Mouse (Mus musculus): Measurements from ENCODE around the gene Nrcam.

Gene Nrcam

DNA sequence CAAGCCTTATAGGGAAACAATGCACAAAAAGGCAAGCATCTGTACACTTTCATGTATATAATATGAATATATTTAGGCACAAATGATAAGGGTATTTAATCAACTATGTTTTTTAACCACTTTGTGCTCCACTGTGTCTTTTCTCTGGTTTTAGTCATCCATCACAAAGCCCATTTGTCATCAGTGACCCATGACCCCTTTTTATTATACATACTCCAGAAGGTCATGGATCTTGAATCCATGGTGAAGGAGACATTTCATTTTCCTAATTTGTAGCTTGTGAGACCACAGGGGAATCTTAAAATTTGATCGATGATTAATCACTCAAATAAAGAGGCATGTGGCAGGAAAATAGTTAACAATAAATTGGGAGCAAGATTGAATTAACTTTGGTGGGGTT lies 29.2 kb downstream of the Nrcam start:
- no peak for DNase-seq (ENCODE audit: low spot score)

DNA sequence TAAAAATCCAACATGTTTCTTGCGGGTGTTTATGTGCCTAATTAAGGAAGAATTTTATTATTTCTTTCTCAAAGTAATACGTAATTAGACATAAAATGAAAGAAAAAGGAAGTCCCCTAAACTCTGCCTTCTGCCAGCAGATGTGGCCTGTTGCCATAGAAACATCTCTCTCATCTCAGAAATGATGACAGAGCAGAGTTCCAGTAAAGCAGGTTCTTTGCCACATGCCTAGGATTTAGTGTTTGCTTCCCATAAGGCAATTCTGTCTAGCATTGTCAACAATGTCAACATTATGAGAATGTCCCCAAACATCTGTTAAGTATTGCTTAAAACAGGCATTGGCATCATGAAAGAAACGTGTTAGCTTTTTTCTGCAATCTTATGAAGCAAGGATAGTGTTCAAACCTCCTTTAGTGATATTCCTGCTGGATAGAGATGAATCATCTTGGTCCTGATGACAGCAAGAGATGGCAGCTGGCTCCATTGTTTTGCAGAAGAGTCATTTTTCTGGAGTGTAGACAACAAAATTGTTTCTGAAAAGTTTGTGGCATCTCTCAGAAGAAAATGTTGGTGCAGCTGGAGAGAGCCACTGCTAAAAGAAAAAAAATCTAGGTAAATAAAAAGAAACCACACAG lies 42.5 kb downstream of the Nrcam start:
- DNase-seq (ENCODE audit: low spot score) = no peak

DNA sequence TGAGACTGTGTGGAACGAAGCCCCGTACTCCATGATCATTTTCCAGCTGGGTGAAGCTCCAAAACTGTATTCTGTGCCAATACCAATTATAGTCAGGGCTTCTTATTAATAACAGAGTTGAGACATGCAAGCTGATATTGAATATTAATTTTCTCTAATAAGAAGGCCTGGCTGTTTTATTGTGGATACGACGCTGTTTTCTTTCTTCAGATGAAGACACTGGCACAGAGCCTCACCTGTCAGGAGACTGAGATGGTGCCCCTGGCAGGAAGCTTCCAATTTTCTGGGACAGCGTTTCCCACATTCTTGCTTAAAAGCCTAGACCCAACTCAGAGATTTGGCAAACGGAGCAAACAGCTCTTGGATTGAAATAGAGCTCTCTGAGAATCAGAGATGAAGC lies 47.3 kb downstream of the Nrcam start:
- no peak for DNase-seq (ENCODE audit: low spot score)

DNA sequence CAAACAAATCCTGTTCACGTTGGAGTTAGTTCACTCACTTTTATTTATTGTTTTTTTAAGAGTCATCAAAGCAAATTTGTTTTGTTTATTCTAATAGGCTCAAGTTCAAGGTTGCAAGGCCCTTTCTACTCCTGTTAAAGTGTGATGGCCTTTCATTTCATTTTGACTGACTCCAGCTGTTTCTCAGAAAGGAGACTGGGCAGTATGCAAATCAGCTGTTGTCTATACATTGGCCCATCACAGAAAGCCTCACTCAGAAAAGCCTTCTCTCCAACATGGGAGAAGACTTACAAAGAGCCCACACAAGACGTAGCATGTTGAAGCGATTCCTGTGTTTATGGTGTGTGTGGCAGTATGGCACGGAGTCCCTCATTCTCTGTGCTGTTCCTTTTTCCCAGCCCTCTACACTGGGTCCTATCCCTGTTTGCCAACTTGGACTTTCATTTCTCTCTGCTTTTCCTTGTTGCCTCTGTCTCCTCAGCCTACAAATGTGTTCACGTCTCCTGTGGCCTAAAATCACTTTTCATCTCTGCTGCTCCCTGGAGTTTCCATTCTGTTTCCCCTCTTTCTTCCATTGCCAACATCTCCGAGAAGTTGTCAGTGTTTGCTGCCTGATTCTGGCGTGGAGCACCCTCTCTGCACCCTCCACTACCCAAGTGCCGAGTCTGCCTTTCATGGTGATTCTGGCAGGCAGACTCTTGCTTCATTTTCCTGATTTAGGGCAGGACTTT lies 49.9 kb downstream of the Nrcam start:
- no peak for DNase-seq (ENCODE audit: low spot score)

DNA sequence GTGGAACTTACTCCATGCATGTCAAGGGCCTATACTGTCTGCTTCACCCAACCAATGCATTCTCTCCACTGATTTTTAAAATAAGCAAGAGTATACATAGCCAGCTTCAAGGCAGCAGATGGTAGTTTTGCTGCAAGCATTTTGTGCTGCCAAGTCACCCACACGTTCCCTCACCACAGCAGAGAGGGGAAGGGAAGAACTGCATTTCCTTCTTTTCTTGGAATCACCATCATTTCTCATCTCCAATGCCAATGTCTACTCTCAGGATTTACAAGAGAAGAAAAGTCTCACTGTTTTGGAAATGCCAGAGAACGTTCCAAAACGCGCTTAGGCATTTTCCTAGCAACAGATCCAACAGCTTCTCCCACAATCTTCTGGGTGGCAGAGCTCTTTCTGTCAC lies 52.1 kb downstream of the Nrcam start:
- DNase-seq (ENCODE audit: low spot score) = no peak

DNA sequence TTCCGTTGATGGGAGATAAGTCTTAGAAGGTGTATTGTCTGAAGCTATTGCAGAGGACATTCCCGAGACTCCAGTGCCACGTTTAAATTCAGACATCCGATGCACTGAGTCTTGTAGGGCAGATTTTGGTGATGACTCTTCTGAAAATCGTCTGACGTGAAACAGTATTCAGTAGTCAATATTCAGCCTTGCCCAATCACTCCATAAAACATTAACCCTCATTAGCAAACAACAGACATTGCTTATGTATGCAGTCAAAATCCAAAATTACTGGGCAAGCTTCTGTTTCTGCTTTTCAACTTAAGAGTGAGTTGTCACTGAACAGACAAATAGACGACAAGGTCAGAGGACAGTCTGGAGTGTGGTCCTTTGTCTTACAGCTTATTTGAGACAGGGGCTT lies 57.7 kb downstream of the Nrcam start:
- no peak for DNase-seq (ENCODE audit: low spot score)

DNA sequence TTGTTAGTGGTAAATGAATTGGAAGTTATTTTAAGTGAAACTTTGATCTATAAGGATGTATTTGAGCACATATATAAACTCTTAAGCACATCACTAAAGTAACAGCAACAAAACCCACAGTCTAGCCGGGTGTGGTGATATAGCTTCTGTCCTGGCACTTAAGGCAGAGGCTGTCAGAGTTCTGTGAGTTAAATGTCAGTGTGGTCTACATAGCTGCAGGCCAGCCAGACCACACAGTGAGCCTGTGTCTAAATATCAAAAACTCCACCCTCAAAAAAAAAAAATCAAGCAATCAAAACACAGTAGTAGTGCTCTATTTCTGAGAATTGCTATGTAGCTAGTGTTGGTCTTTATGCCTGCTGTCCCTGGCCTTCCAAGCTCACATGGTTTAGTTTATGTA lies 59.5 kb downstream of the Nrcam start:
- no peak for DNase-seq (ENCODE audit: low spot score)

DNA sequence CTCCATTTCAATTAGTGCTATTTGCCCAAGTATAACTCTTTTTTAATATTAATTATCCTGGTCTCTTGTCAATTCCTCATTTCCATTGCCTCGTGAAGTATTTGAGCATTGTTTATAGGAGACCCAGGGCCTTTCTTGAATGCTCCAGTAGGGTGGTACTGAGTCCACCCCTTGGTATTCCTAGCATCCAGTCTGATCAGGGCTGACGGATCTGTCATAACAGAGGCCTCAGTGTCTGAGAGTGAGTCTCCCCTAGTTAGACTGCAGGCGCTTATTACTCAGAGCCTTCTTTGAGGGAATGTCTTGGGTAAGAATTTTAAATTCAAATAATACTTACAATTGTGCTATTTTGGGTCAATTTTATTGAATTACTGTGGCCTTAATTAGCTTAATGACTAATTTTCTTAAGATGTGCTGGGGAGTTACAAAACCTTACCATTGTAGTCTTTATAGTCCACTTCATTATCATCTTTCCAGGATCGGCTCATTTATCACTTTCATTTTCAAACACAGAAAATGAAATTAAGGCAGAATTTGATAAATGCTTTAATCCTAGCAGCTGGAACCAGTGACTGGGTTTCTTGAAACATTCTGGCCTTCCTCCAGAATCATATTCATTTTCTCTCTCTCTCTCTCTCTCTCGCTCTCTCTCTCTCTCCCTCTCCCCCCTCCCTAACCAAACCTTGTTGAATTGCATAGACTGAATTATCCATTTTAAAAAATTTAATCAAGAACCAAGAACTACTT lies 61.9 kb downstream of the Nrcam start:
- no peak for DNase-seq (ENCODE audit: low spot score)

DNA sequence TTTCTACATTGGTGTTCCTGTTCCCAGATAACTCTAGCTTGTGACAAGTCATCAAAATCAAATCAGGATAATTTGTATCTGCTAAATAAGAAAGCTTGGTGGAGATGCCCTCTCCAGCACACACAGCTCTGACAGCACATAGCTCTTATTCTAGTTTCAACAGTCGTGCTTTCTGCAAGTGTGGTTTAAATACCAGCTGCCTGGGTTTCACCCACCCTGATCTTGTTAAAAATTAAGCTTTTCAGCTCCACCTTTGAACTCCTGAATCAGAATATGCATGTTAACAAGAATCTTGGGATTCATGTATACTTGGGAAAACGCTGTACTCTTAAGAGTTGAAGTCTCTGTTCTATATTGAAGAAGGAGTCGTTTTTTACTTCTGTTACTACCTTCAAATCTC lies 66.2 kb downstream of the Nrcam start:
- no peak for DNase-seq (ENCODE audit: low spot score)

DNA sequence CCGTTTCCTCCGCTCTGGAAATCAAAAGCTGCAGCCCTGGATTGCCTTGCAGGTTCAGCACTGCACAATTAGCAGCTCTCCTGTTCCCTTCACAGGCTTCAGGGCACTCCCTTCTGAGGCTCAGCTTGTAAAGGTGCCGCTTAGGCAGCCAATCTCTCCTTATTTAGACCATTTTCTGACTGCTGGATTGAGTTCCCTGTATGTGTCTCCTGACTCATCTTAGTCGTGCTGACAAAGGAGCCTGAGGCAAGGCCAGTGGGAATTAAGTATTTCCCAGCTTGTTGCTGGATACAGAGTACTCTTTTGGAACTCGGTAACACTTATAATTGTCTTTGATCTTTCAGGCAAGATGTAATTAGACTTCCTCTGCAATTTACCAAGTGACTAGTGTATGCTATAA lies 69.1 kb downstream of the Nrcam start:
- DNase-seq (ENCODE audit: low spot score) = no peak

DNA sequence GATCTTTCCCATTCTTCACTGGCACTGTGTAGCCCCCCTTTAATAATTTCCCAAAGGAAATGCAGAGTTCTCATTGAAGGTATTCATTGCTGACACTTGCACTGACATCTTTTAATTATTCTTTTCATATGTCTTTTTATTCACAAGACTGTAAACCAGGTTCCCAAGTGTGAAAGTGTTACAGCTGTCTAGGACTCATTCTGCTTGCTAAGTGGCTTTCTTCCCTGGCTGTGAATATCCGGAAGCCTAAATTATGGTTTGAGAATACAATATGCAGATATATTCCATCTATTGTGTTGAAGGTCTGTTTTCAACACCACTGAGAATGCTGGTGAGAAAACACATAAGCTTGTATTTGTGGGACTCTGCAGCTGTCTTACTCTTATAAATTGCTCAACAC lies 73.4 kb downstream of the Nrcam start:
- DNase-seq (ENCODE audit: low spot score) = no peak

DNA sequence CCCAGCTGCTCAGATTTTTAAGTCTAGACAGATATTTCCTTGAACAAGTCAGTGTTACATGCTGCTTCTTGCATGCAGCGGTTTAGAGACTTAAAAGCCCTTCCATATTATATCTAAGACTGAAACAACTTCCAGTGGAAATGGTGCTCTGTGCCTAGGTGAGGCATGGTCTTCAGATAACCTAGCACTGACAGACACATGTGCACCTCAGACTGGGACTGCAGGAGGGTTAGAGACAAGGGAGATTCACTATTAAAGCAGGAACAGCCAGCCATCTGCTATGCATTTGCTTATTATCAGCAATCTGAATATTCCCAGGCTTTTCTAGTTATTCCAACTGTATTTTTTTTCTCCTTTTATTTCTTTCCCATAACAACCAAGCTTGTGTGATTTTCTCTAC lies 74.6 kb downstream of the Nrcam start:
- no peak for DNase-seq (ENCODE audit: low spot score)

DNA sequence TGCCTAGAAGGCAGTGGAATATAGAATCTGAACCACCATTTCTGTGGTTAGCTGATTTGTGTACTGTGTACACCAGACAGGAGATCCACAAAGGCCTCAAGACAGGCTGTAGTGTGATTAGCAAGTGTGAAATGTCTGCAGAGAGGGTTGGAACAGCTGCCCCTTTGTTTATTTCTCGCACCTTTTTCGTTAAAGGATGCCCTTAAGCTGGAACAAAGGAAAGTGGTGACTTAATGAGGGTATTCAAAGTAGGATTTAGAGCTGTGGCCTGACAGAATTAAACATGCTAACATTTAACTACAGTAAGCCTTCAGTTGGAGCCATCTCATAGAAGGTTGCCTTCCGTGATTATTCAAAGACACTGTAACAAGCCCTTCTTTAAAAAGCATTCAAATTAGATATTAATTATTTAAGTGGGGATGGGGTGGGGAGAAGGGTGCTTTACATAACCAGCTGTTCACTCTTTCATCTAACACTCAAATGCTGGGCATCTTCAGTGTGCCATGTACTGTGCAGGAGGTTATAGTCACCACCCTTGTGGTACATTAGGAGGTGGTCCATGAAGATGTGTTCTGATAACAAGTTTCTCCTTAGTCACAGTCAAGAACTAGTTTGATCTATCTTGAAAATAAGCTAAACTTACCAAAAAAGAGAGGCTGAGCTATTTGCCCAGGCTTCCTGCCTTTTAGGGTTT lies 75.2 kb downstream of the Nrcam start:
- DNase-seq (ENCODE audit: low spot score) = no peak

DNA sequence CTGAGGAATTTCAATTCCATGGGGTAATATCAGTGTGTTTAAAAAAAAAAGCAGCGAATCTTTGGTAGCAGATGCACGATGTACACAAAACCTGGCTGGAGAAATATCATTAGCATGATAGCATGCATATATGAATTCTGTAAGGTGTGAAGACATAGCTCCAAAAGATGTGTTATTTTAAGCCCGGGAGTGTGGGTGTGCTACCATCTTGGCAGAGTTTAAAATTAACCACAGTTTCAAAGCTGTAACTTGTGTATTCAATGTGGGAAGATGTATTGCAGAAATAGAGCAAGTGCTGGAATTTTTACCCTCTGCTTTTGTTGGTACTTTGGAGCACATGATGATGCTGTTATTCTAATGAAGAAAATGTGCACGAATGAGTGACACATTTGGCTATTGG lies 81.1 kb downstream of the Nrcam start:
- no peak for DNase-seq (ENCODE audit: low spot score)

DNA sequence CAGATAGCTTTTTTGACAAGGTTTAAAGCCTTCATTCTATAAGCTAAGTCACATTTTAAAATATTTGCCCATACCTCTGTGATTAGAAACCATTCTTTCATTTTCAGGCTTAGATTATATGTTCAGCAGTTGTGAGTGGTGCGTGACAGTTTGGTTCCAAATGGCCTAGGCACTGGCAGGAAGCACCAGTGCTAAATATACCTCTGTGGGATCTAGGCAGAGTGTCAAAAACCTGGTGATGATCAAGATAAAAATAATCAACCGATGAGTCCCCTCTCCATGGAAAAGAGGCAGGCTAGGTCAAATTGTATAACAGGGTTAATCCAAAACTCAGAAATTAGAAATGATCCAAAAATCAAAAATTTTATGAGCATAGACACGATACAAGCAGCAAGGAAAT lies 82.3 kb downstream of the Nrcam start:
- no peak for DNase-seq (ENCODE audit: low spot score)

DNA sequence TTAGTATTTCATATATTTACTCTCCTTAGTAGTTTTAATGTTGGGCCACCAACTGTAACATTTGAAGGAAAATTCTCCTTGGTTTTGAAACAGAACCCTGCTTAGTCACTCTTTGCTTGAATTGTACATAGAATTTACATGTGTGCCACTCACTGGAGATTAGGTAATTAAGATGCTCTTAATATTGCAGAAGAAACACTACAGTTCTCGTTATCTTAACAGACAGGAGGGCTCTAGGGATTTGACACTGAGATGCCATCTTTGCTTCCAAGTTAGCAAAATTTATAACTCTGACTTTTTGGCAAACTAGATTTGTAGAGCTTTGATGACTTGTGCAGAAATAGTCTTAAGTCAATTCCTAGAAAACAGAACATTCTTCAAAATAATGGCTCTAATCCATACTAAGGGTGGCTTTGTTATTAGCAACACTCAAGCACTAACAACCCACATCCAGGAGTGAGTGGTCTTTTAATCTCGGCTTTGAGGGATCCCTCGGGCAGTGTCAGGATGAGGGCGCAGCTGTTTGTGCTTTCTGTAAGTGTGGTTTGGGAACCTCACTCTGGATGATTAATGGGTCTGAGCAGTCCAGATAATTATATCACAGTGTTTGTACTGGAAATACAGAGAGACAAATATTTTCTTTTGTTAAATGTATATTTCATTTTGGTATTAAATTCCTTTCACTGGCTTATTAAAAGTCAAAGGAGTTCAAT lies 93.6 kb downstream of the Nrcam start:
- no peak for DNase-seq (ENCODE audit: low spot score)

DNA sequence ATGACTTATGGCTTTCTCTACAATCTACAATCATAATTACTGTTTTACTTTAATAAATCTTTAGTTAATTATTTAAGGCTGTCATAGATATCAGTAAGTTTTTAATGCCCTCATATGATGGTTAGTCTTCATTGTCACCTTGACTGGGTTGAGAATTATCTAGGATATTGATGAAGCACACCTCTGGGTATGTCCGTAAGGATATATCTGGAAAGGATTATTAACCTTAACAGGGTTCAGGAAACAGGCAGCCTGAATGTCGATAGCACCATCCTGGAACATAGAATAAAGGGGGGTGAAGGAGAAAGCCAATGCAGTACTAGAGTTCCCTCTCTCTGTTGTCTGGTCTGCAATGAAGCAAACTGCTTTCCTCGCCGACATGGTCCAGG lies 94.2 kb downstream of the Nrcam start:
- DNase-seq (ENCODE audit: low spot score) = no peak

DNA sequence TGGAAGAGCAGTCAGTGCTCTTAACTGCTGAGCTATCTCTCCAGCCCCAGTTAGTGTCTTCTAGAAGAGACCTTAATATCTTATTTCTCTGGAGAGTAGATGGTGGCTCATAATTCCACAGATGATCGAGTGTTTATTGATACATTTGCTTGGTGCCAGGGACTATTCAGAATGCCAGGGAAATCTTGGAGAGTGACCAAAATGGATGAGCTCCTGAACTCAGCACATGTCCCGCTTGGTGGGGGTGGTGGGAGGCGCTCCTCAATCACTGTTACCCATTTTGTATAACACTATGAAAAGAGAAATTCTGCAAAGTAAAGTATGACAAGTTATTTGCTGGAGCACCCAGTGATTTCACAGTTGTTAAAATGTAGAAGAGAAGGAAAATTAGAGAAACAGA lies 95.3 kb downstream of the Nrcam start:
- no peak for DNase-seq (ENCODE audit: low spot score)

DNA sequence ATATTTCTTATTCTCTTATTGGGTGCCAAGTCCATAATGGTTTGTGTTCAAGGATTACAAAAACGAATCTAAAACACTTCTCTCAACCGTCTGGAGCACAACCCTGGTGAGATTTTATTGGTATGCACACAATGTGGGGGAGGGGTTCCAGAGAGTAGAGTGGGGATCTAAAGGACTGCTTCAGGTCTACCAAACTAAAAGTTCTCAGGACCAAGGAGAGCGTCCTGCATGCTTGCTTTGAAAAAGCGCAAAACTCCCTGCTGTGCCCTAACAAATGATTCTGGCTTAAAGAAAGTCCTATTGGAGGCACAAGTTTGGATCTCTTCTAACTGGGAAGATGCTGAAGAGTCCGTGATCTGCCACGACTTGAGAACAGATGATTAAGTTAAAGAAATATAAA lies 96.4 kb downstream of the Nrcam start:
- DNase-seq (ENCODE audit: low spot score) = no peak

DNA sequence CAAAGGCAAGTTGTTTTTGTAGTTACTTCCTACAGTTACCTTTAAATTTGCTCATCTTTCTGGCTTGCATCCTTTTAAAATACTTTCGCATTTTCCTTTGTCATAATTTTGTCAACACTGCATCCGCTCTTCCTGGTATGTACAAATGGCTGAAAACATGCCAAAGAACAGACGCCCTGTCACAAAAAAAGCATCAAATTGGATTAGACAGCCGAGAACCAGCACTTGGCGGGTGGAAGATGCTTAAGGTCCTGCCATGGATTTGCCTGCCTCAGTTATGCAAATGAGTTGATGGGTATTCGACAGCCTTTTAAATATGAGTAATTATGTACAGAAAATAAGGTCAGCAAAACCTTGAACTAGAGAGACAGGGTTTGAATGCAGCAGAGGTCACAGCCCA lies 101.7 kb downstream of the Nrcam start:
- no peak for DNase-seq (ENCODE audit: low spot score)

DNA sequence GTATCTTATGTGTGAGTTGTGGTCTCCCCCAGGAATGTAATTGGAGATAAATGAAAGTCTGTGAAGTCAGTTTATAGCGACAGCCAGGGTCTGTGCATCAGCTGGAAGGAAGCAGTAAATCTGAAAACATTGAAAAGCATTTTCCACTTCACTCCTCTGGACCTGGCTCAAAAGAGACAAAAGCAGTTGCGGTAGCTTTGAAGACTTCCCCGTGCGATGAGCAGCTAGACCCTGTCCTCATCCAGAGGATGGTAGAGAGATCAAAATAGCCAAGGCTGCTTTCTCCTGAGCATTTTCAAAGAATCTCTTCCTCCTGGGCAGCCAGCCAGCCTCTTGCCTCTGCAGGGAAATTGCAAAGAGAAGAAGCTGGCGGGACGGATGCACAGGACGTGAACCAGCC lies 102.3 kb downstream of the Nrcam start:
- no peak for DNase-seq (ENCODE audit: low spot score)

DNA sequence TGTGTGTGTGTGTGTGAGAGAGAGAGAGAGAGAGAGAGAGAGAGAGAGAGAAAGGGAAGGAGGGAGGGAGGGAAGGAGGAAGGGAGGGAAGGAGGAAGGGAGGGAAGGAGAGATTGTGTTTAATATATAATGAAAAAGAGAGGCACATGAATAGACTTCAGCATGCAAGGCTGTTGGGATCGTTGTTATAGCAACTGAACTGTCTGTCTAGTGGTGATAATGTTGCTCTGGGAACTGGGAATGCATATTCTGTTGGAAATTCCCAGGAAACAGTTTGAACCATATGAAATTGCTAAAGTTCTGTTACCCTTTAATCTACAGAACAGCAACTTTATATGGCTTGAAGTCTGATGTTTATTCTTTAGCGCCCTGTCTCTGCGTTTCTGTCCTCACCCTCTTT lies 104.0 kb downstream of the Nrcam start:
- no peak for DNase-seq (ENCODE audit: low spot score)

Measured in testis, postnatal 14 days (tissue).